Mouse (Mus musculus): ENCODE measurements at regions not wholly inside any gene's neighbourhood (a gene's known extent, or its start where the extent isn't known, plus 50 kb on each side); places are given as distances from the start of the nearest gene placed in this dataset.

- no peak overlapping the region for H3K9ac ChIP-seq (ENCODE audit: low read length)
- ATAC-seq (ENCODE audit: low FRiP score, low TSS enrichment) (no peak), DNase-seq (ENCODE audit: low spot score) (no peak)
- WGBS: 62% methylated on average over 3 of the region's 3 CpGs
- no peak overlapping the region for H3K27ac ChIP-seq (replicated peaks)
- no peak overlapping the region for H3K4me2 ChIP-seq (replicated peaks; ENCODE audit: low read depth)
- no peaks in the 10 kb centered on the region for H3K36me3 ChIP-seq (ENCODE audit: control insufficient read depth, insufficient read depth, low read length)
- no peak overlapping the region for H3K4me3 ChIP-seq (ENCODE audit: low read depth, low read length)
- no peaks in the 10 kb centered on the region for H3K9me3 ChIP-seq (ENCODE audit: control insufficient read depth, low read length)
- H3K27me3 ChIP-seq (ENCODE audit: control insufficient read depth, insufficient read depth, low read length): no peaks in the 10 kb centered on the region
- no peaks in the 10 kb centered on the region for H3K4me1 ChIP-seq (replicated peaks; ENCODE audit: control insufficient read depth, insufficient read depth)
- TF ChIP-seq CTCF (IDR thresholded peaks at IDR 0.05; ENCODE audit: low read depth) (no peak), EP300 (optimal IDR thresholded peaks at IDR 0.05) (no peak)
Observed at GRCm38 (mm10) chr2:78403890-78404289, 457.7 kb upstream of the Cwc22 start.

- no peak overlapping the region for H3K4me3 ChIP-seq (ENCODE audit: low read depth, low read length)
- TF ChIP-seq CTCF (IDR thresholded peaks at IDR 0.05; ENCODE audit: low read depth): no peak
- TF ChIP-seq EP300 (optimal IDR thresholded peaks at IDR 0.05): no peak
- DNase-seq (ENCODE audit: low spot score): no peak
- no peaks in the 10 kb centered on the region for H3K4me1 ChIP-seq (replicated peaks; ENCODE audit: control insufficient read depth, insufficient read depth)
- H3K27me3 ChIP-seq (ENCODE audit: control insufficient read depth, insufficient read depth, low read length): no peaks in the 10 kb centered on the region
- H3K9ac ChIP-seq (ENCODE audit: low read length): no peak overlapping the region
- H3K9me3 ChIP-seq (ENCODE audit: control insufficient read depth, low read length): no peaks in the 10 kb centered on the region
- H3K4me2 ChIP-seq (replicated peaks; ENCODE audit: low read depth): no peak overlapping the region
- H3K36me3 ChIP-seq (ENCODE audit: control insufficient read depth, insufficient read depth, low read length): no peaks in the 10 kb centered on the region
- no peak for ATAC-seq (ENCODE audit: low FRiP score, low TSS enrichment)
- H3K27ac ChIP-seq (replicated peaks): no peak overlapping the region
Observed at GRCm38 (mm10) chr2:78399236-78399635, 453.1 kb upstream of the Cwc22 start.

DNA sequence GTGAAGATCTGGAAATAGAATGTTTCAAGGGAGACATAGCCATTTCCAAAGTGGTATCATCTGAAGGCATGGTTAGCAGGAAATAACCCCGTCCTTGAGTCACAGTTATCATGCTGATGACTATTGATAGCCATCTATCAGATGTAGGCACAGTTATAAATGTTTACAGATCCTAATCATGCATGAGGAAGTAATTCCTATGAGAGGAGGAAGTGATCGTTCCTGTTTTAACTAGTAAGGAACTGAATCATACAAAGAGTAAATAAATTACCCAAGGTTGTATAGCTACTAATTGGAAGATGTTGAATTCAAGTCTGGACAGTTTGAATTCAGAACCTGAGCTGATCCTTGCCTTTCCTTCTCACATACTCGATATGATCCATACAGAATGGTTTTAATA, 450.7 kb upstream of the Cwc22 start:
- no peak overlapping the region for H3K9ac ChIP-seq (ENCODE audit: low read length)
- no peaks in the 10 kb centered on the region for H3K36me3 ChIP-seq (ENCODE audit: control insufficient read depth, insufficient read depth, low read length)
- DNase-seq (ENCODE audit: low spot score): no peak
- H3K4me2 ChIP-seq (replicated peaks; ENCODE audit: low read depth): no peak overlapping the region
- no peaks in the 10 kb centered on the region for H3K9me3 ChIP-seq (ENCODE audit: control insufficient read depth, low read length)
- H3K27ac ChIP-seq (replicated peaks): no peak overlapping the region
- H3K4me1 ChIP-seq (replicated peaks; ENCODE audit: control insufficient read depth, insufficient read depth): no peaks in the 10 kb centered on the region
- TF ChIP-seq CTCF (IDR thresholded peaks at IDR 0.05; ENCODE audit: low read depth) (no peak), EP300 (optimal IDR thresholded peaks at IDR 0.05) (no peak)
- no peaks in the 10 kb centered on the region for H3K27me3 ChIP-seq (ENCODE audit: control insufficient read depth, insufficient read depth, low read length)
- ATAC-seq (ENCODE audit: low FRiP score, low TSS enrichment): no peak
- H3K4me3 ChIP-seq (ENCODE audit: low read depth, low read length): no peak overlapping the region
- 54% methylated on average over 3 of the region's 3 CpGs for WGBS

GRCm38 (mm10) chr2:78393090-78393489, 446.9 kb upstream of the Cwc22 start:
- ATAC-seq (ENCODE audit: low FRiP score, low TSS enrichment) (no peak), DNase-seq (ENCODE audit: low spot score) (no peak)
- no peaks in the 10 kb centered on the region for H3K9me3 ChIP-seq (ENCODE audit: control insufficient read depth, low read length)
- H3K9ac ChIP-seq (ENCODE audit: low read length): no peak overlapping the region
- no peak overlapping the region for H3K4me3 ChIP-seq (ENCODE audit: low read depth, low read length)
- 47% methylated on average over 4 of the region's 4 CpGs for WGBS
- TF ChIP-seq CTCF (IDR thresholded peaks at IDR 0.05; ENCODE audit: low read depth) (no peak), EP300 (optimal IDR thresholded peaks at IDR 0.05) (no peak)
- no peaks in the 10 kb centered on the region for H3K4me1 ChIP-seq (replicated peaks; ENCODE audit: control insufficient read depth, insufficient read depth)
- H3K27me3 ChIP-seq (ENCODE audit: control insufficient read depth, insufficient read depth, low read length): no peaks in the 10 kb centered on the region
- no peak overlapping the region for H3K4me2 ChIP-seq (replicated peaks; ENCODE audit: low read depth)
- H3K27ac ChIP-seq (replicated peaks): no peak overlapping the region
- H3K36me3 ChIP-seq (ENCODE audit: control insufficient read depth, insufficient read depth, low read length): no peaks in the 10 kb centered on the region

- H3K9ac ChIP-seq (ENCODE audit: low read length): no peak overlapping the region
- no peaks in the 10 kb centered on the region for H3K36me3 ChIP-seq (ENCODE audit: control insufficient read depth, insufficient read depth, low read length)
- no peaks in the 10 kb centered on the region for H3K27me3 ChIP-seq (ENCODE audit: control insufficient read depth, insufficient read depth, low read length)
- DNase-seq (ENCODE audit: low spot score) (no peak), ATAC-seq (ENCODE audit: low FRiP score, low TSS enrichment) (no peak)
- no peak for TF ChIP-seq EP300 (optimal IDR thresholded peaks at IDR 0.05)
- no peak for TF ChIP-seq CTCF (IDR thresholded peaks at IDR 0.05; ENCODE audit: low read depth)
- no peak overlapping the region for H3K4me2 ChIP-seq (replicated peaks; ENCODE audit: low read depth)
- WGBS: 71% methylated on average over 2 of the region's 2 CpGs
- H3K4me3 ChIP-seq (ENCODE audit: low read depth, low read length): no peak overlapping the region
- H3K27ac ChIP-seq (replicated peaks): no peak overlapping the region
- H3K9me3 ChIP-seq (ENCODE audit: control insufficient read depth, low read length): no peaks in the 10 kb centered on the region
- H3K4me1 ChIP-seq (replicated peaks; ENCODE audit: control insufficient read depth, insufficient read depth): no peaks in the 10 kb centered on the region
Observed at GRCm38 (mm10) chr2:78392425-78392824, 446.2 kb upstream of the Cwc22 start.

GRCm38 (mm10) chr2:78388001-78388400, 441.8 kb upstream of the Cwc22 start:
- ATAC-seq (ENCODE audit: low FRiP score, low TSS enrichment): no peak
- no peaks in the 10 kb centered on the region for H3K4me1 ChIP-seq (replicated peaks; ENCODE audit: control insufficient read depth, insufficient read depth)
- no peaks in the 10 kb centered on the region for H3K36me3 ChIP-seq (ENCODE audit: control insufficient read depth, insufficient read depth, low read length)
- no peak overlapping the region for H3K4me3 ChIP-seq (ENCODE audit: low read depth, low read length)
- H3K4me2 ChIP-seq (replicated peaks; ENCODE audit: low read depth): no peak overlapping the region
- no peak overlapping the region for H3K9ac ChIP-seq (ENCODE audit: low read length)
- WGBS: 54% methylated on average over 4 of the region's 4 CpGs
- DNase-seq (ENCODE audit: low spot score): no peak
- no peaks in the 10 kb centered on the region for H3K27me3 ChIP-seq (ENCODE audit: control insufficient read depth, insufficient read depth, low read length)
- H3K9me3 ChIP-seq (ENCODE audit: control insufficient read depth, low read length): no peaks in the 10 kb centered on the region
- TF ChIP-seq EP300 (optimal IDR thresholded peaks at IDR 0.05): no peak
- TF ChIP-seq CTCF (IDR thresholded peaks at IDR 0.05; ENCODE audit: low read depth): no peak
- H3K27ac ChIP-seq (replicated peaks): no peak overlapping the region
